16 mouse cellular contexts compared by ENCODE assay signal in the genomic region with DNA sequence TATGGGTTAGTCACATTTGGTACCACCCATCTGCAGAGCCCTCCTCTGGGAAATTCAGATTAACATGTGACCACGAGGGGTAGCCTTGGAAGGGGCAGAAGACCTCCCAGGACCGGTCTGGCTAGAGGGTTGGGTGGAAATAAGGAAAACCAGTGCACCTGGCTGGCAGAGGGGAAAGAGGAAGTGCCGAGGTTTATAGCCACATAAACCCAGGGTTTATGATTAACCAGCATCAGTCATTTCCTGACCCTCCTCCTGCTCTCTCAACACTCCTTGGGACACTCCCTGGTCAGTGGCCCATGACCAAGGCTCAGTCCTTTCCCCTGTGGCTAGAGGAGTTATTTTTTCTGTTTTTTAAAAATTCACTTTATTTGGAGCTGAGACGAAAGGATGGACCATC. TPM values are rescaled to one million over a fixed set of nuclear protein-coding genes. Genes with fewer than 3 reads are reported as not detected.
A peak's percentile ranks its signal among the peaks of the same experiment; 100 is the strongest.
DNase-seq lines count a peak whose midpoint lies in the region; ATAC-seq and TF ChIP-seq lines count a peak whose summit lies in the region.
"Had no signal": no experiment of that assay in that cellular context is flagged by ENCODE, and none has a peak within 500 bp of the region (broad histone marks: within the 10 kb centered on the region; RNA-seq: fewer than 3 reads in every experiment).

No protein-coding gene starts in this region.

- no peaks in the 10 kb centered on the region for H3K27me3 ChIP-seq in kidney, embryonic 16.5 days (ENCODE audit: insufficient read depth, low read length)
- H3K27me3 ChIP-seq in lung, postnatal 0 days (replicated peaks; ENCODE audit: insufficient read depth, low read length) = no peaks in the 10 kb centered on the region
- H3K27me3 ChIP-seq: limb, embryonic 15.5 days had no signal

- H3K9me3 ChIP-seq in kidney, embryonic 16.5 days (ENCODE audit: low read length) = no peaks in the 10 kb centered on the region
- no peaks in the 10 kb centered on the region for H3K9me3 ChIP-seq in lung, postnatal 0 days (ENCODE audit: low read length)
- H3K9me3 ChIP-seq: limb, embryonic 15.5 days had no signal

- H3K4me3 ChIP-seq in kidney, embryonic 16.5 days (ENCODE audit: low read length) = no peak overlapping the region
- no peak overlapping the region for H3K4me3 ChIP-seq in lung, postnatal 0 days (ENCODE audit: low read depth, low read length)
- H3K4me3 ChIP-seq: limb, embryonic 15.5 days had no signal

- intact Hi-C loops in heart, postnatal 25 days (cut with DNase I) = loop anchor here (5.0 kb wide), 1 partner anchor 58 kb away; no protein-coding TSS in a partner anchor

- peak; percentile 21 to 32 for DNase-seq in urinary bladder, postnatal 36 days (ENCODE audit: low spot score in 2 of 2)
- no peak for DNase-seq in urinary bladder, postnatal 10 days (ENCODE audit: low spot score)
- DNase-seq in lung, postnatal 0 days (ENCODE audit: low spot score) = peak; percentile 85
- no peak for DNase-seq in heart, postnatal 25 days (ENCODE audit: low spot score)
- DNase-seq in cerebellum, postnatal 36 days = no peak
- DNase-seq in gastrocnemius, adult 18-20 months (ENCODE audit: low spot score) = no peak
- DNase-seq: cerebellum, adult 2 months; forebrain, postnatal 0 days; heart, adult 18-20 months; heart, postnatal 4 days had no signal

- H3K4me2 ChIP-seq in kidney, embryonic 16.5 days (replicated peaks; ENCODE audit: low read depth, low read length) = no peak overlapping the region
- no peak overlapping the region for H3K4me2 ChIP-seq in lung, postnatal 0 days (replicated peaks; ENCODE audit: low read depth, low read length)
- H3K4me2 ChIP-seq: limb, embryonic 15.5 days; midbrain, embryonic 11.5 days had no signal

- peak overlapping the region; percentile 61 for H3K27ac ChIP-seq in kidney, embryonic 16.5 days (ENCODE audit: low read length)
- H3K27ac ChIP-seq in lung, postnatal 0 days (ENCODE audit: low read length) = no peak overlapping the region
- H3K27ac ChIP-seq: limb, embryonic 15.5 days had no signal

- WGBS in kidney, embryonic 16.5 days = 25% methylated on average over 4 of the region's 4 CpGs
- 46% methylated on average over 4 of the region's 4 CpGs for WGBS in lung, postnatal 0 days

- TF ChIP-seq EP300 in lung, postnatal 0 days (IDR thresholded peaks at IDR 0.05) = no peak

- H3K36me3 ChIP-seq in kidney, embryonic 16.5 days (ENCODE audit: insufficient read depth, low read length) = peaks cover 5% of the 10 kb centered on the region; the same call in 1 of the 2 replicates
- H3K36me3 ChIP-seq in lung, postnatal 0 days (ENCODE audit: insufficient read depth, low read length) = no peaks in the 10 kb centered on the region

- no peak overlapping the region for H3K9ac ChIP-seq in kidney, embryonic 16.5 days (replicated peaks; ENCODE audit: low read length)
- no peak overlapping the region for H3K9ac ChIP-seq in lung, postnatal 0 days (replicated peaks; ENCODE audit: low read depth)
- H3K9ac ChIP-seq: forebrain, postnatal 0 days; limb, embryonic 15.5 days had no signal

- peaks cover 2% of the 10 kb centered on the region; the same call in 1 of the 2 replicates for H3K4me1 ChIP-seq in kidney, embryonic 16.5 days (ENCODE audit: insufficient read depth, low read length)
- H3K4me1 ChIP-seq in lung, postnatal 0 days (ENCODE audit: insufficient read depth, low read depth, low read length) = peaks cover 4% of the 10 kb centered on the region
- H3K4me1 ChIP-seq: limb, embryonic 15.5 days had no signal

- TF ChIP-seq CTCF in lung, postnatal 0 days (IDR thresholded peaks at IDR 0.05) = no peak

- ATAC-seq in kidney, embryonic 16.5 days (ENCODE audit: low FRiP score, low TSS enrichment) = peak; percentile 87
- peak; percentile 12; the same call in 1 of the 2 replicates for ATAC-seq in lung, postnatal 0 days
- ATAC-seq in cerebellum, adult (ENCODE audit: insufficient number of reproducible peaks, low FRiP score, low TSS enrichment) = no peak
- ATAC-seq: CD4-positive, CD25-positive, alpha-beta regulatory T cell, adult 4 months; forebrain, postnatal 0 days had no signal

RNA-seq across cellular contexts. Expression of a gene that starts 17.8 kb away (rescaled TPM):
- 126 TPM in 2 replicates for polyA plus RNA-seq in kidney, embryonic 16.5 days (2015; fragmentation: Nextera tagmentation; extraction: Ambion mirVana)
- 91.6 and 97.1 TPM in 2 replicates for polyA plus RNA-seq in lung, postnatal 0 days (2015; fragmentation: Nextera tagmentation; extraction: Ambion mirVana)
- total RNA-seq in heart, postnatal 25 days (2021) = 10 to 100 TPM; 38.4 to 42.4 TPM
- total RNA-seq in gastrocnemius, adult 18-20 months (2021) = 10 to 100 TPM; 24.3 to 24.9 TPM

RNA-seq across cellular contexts. Expression of a gene that starts 36.2 kb away (rescaled TPM):
- polyA plus RNA-seq in kidney, embryonic 16.5 days (2015; fragmentation: Nextera tagmentation; extraction: Ambion mirVana) = 14.3 and 16.7 TPM in 2 replicates
- 601 and 607 TPM in 2 replicates for polyA plus RNA-seq in lung, postnatal 0 days (2015; fragmentation: Nextera tagmentation; extraction: Ambion mirVana)
- total RNA-seq in heart, postnatal 25 days (2021) = 1 to 10 TPM; 1.0 TPM
- total RNA-seq in gastrocnemius, adult 18-20 months (2021) = 1 to 10 TPM in 1 of 2 experiments, under 1 TPM in 1; 0.96 to 1.6 TPM
- total RNA-seq: layer of hippocampus, postnatal 25 days had no signal

RNA-seq across cellular contexts. Expression of a gene that starts 47.7 kb away (rescaled TPM):
- polyA plus RNA-seq in kidney, embryonic 16.5 days (2015; fragmentation: Nextera tagmentation; extraction: Ambion mirVana) = 3.7 and 4.4 TPM in 2 replicates
- 3.5 and 4.2 TPM in 2 replicates for polyA plus RNA-seq in lung, postnatal 0 days (2015; fragmentation: Nextera tagmentation; extraction: Ambion mirVana)
- total RNA-seq in heart, postnatal 25 days (2021) = 1 to 10 TPM; 7.0 to 8.2 TPM
- total RNA-seq in gastrocnemius, adult 18-20 months (2021) = 1 to 10 TPM; 1.6 to 4.9 TPM

Comparison
In these comparisons a context has a peak if more than half of its experiments do, and no peak if none do; other contexts are left out.
1. DNase-seq: peak in urinary bladder, postnatal 36 days (2 of 2) and lung, postnatal 0 days (single experiment); none in urinary bladder, postnatal 10 days (single experiment), heart, postnatal 25 days (single experiment), cerebellum, postnatal 36 days (0 of 2) and gastrocnemius, adult 18-20 months (single experiment).